Mouse (Mus musculus) hindbrain, embryonic 13.5 days (tissue): ENCODE data around the gene Cntfr. TPM values are rescaled to one million over a fixed set of nuclear protein-coding genes. Genes with fewer than 3 reads are reported as not detected.

Source experiments
- ATAC-seq: fragments of 200-750 bp; cut with Nextera tagmentation; 2 replicates; pipeline ENCODE4 v1.8.0; 2017; ENCODE audit warnings: moderate TSS enrichment; ENCODE audit not compliant: low FRiP score
- H3K27ac ChIP-seq: fragments of 300-500 bp; sonication (generic); 2 replicates; pipeline ENCODE4 v1.5.1; 2015; ENCODE audit warnings: inconsistent platforms, mild to moderate bottlenecking, moderate library complexity
- H3K27me3 ChIP-seq: fragments of 300-500 bp; sonication (generic); 2 replicates; pipeline ENCODE4 v1.6.1; 2015; ENCODE audit warnings: mild to moderate bottlenecking, inconsistent platforms
- H3K36me3 ChIP-seq: fragments of 300-500 bp; sonication (generic); 2 replicates; pipeline ENCODE4 v1.6.1; 2015; ENCODE audit warnings: mild to moderate bottlenecking, inconsistent platforms
- H3K4me1 ChIP-seq: fragments of 300-500 bp; sonication (generic); replicated peaks from 2 replicates; pipeline ENCODE4 v1.6.1; 2015; ENCODE audit warnings: inconsistent platforms
- H3K4me2 ChIP-seq: fragments of 300-500 bp; sonication (generic); 2 replicates; pipeline ENCODE4 v1.6.1; 2015; ENCODE audit warnings: inconsistent platforms, mild to moderate bottlenecking, moderate library complexity
- H3K4me3 ChIP-seq: fragments of 300-500 bp; sonication (generic); 2 replicates; pipeline ENCODE4 v1.5.1; 2015; ENCODE audit warnings: mild to moderate bottlenecking, inconsistent platforms
- H3K9ac ChIP-seq: fragments of 300-500 bp; sonication (generic); 2 replicates; pipeline ENCODE4 v1.6.1; 2015; ENCODE audit warnings: mild to moderate bottlenecking, inconsistent platforms
- H3K9me3 ChIP-seq: fragments of 300-500 bp; sonication (generic); 2 replicates; pipeline ENCODE4 v1.6.1; 2016; ENCODE audit warnings: inconsistent platforms
- WGBS: fragments of 180-500 bp; shearing (Covaris S2); methylation state at CpG from one replicate; pipeline ENCODE4 v1.1.7; 2015; 5-methylcytosine and 5-hydroxymethylcytosine counted together
- polyA plus RNA-seq: library from polyadenylated mRNA; unstranded; fragments of >200 nt; fragmentation: Nextera tagmentation; extraction: Ambion mirVana; gene quantifications from 2 replicates; pipeline ENCODE4 v1.2.1, GENCODE M21; 2015

Gene Cntfr
- polyA plus RNA-seq, 1 experiment from 2014 or later = 24.4 TPM

DNA sequence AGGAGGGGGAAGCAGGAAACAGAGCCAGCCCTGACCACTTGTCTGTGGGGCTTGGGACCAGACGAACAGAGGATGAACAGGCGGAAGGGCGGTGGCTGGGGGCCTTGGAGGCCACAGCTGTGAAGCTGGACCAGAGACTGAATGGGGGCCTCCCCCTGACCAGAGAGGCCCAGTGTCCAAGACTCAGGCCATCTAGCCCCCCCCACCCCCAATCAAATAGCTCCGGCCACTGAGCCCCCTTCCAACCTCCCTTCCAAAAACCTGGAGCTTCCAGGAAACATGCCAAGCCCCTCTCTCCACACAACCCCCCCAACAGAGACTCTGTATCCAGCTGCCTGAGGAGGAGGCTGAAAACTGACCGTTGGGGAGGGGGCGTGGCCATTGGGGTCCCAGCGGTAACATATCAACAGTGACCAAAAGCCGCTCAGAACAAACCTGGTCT, 24.3 kb downstream of the Cntfr start:
- H3K27ac ChIP-seq = peak overlapping the region; percentile 45
- no peak overlapping the region for H3K4me3 ChIP-seq
- peaks cover 15% of the 10 kb centered on the region for H3K36me3 ChIP-seq
- 0 out of 2 replicates have a peak overlapping the region, but pooled peaks have one; percentile 10 for H3K4me2 ChIP-seq
- peaks cover 70% of the 10 kb centered on the region for H3K4me1 ChIP-seq
- H3K9ac ChIP-seq = peak overlapping the region; percentile 56
- H3K27me3 ChIP-seq = no peaks in the 10 kb centered on the region
- WGBS = 35% methylated on average over 8 of the region's 8 CpGs
- peak; percentile 12; the same call in 1 of the 2 replicates for ATAC-seq
- H3K9me3 ChIP-seq = no peaks in the 10 kb centered on the region

DNA sequence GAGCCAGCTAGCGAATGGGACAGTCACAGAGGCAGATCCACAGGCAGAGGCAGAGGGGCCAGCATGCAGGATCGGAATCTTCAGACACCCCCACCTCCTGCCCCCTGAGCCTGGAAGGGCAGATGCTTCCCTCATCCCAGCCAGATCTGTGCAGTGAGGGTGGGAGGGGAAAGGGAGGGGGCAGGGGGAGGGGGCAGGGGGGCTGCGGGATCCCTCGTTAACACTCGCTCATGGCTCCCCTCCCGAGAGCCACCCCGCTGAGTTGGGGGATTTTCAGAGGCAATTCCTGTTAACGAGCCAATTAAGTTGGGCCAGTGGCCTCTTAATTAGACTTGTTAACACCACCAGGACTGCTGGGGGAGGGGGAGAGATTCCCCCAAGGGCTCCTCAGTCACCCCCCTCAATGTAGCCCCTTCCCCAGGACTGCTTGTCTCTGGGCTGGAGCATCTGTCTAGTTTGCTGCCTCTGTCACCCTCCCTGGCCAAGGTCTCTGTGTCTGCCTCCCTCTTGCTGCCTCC, 24.9 kb downstream of the Cntfr start:
- peaks cover 65% of the 10 kb centered on the region for H3K4me1 ChIP-seq
- H3K36me3 ChIP-seq = peaks cover 15% of the 10 kb centered on the region
- 0 out of 2 replicates have a peak overlapping the region, but pooled peaks have one; percentile 10 for H3K4me2 ChIP-seq
- no peaks in the 10 kb centered on the region for H3K27me3 ChIP-seq
- WGBS = 7% methylated on average over 7 of the region's 8 CpGs
- peak overlapping the region; percentile 56 for H3K9ac ChIP-seq
- peak; percentile 22; the same call in 1 of the 2 replicates for ATAC-seq
- H3K4me3 ChIP-seq = no peak overlapping the region
- peak overlapping the region; percentile 45 for H3K27ac ChIP-seq
- H3K9me3 ChIP-seq = no peaks in the 10 kb centered on the region

DNA sequence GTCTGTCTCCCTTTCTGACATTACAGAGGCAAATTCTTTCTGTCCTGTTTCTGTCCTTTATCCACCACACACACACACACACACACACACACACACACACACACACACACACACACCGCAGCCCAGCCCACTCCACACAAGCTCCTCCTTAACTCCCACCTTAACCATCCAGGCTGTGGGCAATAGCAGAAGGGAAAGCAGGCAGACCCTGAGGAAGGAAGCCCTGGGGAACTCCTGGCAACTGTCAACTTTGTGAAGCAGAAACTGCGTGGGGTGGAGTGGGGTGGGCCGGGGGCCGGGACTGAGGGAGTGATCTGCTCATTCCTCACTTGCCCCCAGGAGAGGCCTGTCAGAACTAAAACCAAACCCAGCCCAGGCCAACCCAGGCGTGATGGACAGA, 25.4 kb downstream of the Cntfr start:
- Histone ChIP-seq H3K27me3 (no peaks in the 10 kb centered on the region), H3K4me3 (no peak overlapping the region), H3K4me2 (no peak overlapping the region), H3K27ac (peak overlapping the region; percentile 45), H3K36me3 (peaks cover 15% of the 10 kb centered on the region), H3K9ac (peak overlapping the region; percentile 56), H3K9me3 (no peaks in the 10 kb centered on the region), H3K4me1 (peaks cover 62% of the 10 kb centered on the region)
- ATAC-seq = 0 out of 2 replicates have a peak, but pooled peaks have one; percentile 2
- WGBS = 44% methylated on average over 5 of the region's 5 CpGs

DNA sequence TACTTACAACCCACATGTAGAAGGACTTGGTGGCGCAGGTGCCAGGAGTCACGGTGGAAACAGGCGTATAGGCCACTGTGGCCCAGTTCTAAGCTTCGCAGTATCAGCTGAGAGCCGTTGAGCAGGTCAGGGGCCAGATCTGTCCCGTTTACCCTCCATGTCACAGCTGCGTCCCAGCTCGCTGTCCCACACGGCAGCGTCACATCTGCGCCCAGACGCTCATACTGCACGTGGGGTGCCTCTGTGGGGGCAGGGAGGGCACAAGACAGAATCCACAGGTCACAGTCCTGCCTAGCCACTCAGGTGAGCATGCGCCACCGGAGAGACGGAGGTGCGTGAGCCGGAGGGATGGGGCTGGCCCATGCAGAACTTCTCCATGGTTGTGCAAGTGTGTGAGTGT, 26.1 kb downstream of the Cntfr start:
- no peak overlapping the region for H3K4me2 ChIP-seq
- H3K4me1 ChIP-seq = peaks cover 55% of the 10 kb centered on the region
- 80% methylated on average over 18 of the region's 18 CpGs for WGBS
- H3K27me3 ChIP-seq = no peaks in the 10 kb centered on the region
- H3K9ac ChIP-seq = no peak overlapping the region
- ATAC-seq = no peak
- no peaks in the 10 kb centered on the region for H3K9me3 ChIP-seq
- H3K36me3 ChIP-seq = peaks cover 15% of the 10 kb centered on the region
- no peak overlapping the region for H3K4me3 ChIP-seq
- no peak overlapping the region for H3K27ac ChIP-seq

DNA sequence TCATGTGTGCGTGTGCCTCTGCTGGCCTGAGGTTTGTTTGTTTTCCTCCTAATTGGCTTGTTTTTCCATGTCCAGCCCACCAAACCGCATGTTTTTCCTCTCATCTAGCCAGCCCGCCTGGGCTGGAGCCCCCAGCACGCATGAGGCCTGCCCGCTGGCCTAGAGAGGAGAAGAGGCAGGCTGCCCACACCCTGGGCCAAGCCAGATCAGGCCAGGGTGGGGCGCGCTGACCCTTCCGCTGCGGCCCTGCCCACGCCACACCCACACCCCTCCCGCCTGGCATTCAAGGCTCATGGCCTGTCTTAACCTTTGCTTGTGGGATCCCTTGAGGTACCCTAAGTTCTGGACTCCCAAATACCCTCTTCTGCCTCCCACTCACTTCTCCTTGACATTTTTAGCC, 30.2 kb downstream of the Cntfr start:
- Histone ChIP-seq H3K4me3 (no peak overlapping the region), H3K9ac (peak overlapping the region; percentile 35; the same call in 1 of the 2 replicates), H3K4me2 (no peak overlapping the region), H3K36me3 (peaks cover 22% of the 10 kb centered on the region), H3K9me3 (no peaks in the 10 kb centered on the region), H3K4me1 (peaks cover 57% of the 10 kb centered on the region), H3K27me3 (no peaks in the 10 kb centered on the region), H3K27ac (no peak overlapping the region)
- WGBS = 78% methylated on average over 11 of the region's 11 CpGs
- ATAC-seq = no peak

DNA sequence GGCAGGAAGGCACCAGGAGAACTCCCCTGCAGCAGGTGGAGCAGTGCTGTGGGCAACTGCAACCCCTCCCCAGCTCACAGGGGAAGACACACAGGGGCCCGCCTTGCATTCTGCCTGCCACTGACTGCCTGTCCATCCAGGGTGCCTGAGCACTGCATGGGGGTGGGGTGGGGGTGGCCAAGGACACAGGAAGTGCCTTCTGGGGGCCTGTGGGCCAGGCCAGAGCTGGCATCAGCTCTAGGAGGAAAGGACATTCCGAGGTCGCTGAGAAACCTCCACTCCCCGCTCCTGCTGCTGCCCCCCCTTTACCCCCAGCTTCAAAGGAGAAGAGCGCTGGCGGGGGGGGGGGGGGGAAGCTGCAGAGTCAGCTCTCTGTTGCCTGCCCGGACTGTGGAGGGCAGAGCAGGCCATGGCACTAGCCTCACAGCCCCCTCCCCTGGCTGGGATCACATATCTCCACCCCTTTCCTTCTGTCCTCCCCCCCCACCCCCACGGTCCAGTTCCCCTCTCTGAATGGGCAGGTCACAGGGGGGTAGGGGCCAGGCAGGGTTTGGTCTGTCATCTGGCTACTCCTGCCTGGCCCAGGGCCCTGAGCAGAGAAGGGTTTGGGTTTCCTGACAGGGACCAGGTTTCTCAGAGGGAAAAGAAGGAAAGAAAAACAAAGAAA, 31.7 kb downstream of the Cntfr start:
- ATAC-seq = no peak
- H3K27ac ChIP-seq = peak overlapping the region; percentile 64; the same call in 1 of the 2 replicates

DNA sequence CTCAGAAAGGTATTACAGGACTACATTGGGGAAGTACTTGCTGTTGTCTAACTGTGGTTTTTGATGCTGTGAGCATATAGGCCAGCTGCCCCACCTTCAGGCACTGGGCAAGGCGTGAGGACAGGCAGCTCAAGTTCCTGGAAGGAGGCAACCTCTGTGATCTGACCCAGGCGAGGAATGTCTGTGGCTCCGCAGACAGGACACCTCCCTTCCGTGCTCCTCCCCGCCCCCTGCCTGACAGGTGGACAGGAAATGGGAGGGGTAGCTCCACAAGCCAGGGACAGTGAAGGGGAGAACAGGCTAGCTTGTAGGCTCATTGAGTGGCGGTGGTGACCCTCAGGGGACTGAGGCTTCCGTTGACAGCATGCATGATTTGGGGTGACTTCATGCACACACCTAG, 32.4 kb downstream of the Cntfr start:
- H3K4me1 ChIP-seq = peaks cover 65% of the 10 kb centered on the region
- H3K27me3 ChIP-seq = no peaks in the 10 kb centered on the region
- no peaks in the 10 kb centered on the region for H3K9me3 ChIP-seq
- ATAC-seq = no peak
- H3K4me2 ChIP-seq = no peak overlapping the region
- 0 out of 2 replicates have a peak overlapping the region, but pooled peaks have one; percentile 25 for H3K27ac ChIP-seq
- H3K36me3 ChIP-seq = peaks cover 8% of the 10 kb centered on the region; the same call in 1 of the 2 replicates
- 53% methylated on average over 7 of the region's 7 CpGs for WGBS
- H3K9ac ChIP-seq = peak overlapping the region; percentile 58
- H3K4me3 ChIP-seq = no peak overlapping the region

More for the DNA sequence above, 31.7 kb downstream of the Cntfr start:
- Histone ChIP-seq H3K9ac (peak overlapping the region; percentile 58), H3K4me3 (no peak overlapping the region), H3K9me3 (no peaks in the 10 kb centered on the region), H3K27me3 (no peaks in the 10 kb centered on the region), H3K4me1 (peaks cover 59% of the 10 kb centered on the region), H3K4me2 (no peak overlapping the region), H3K36me3 (peaks cover 14% of the 10 kb centered on the region)
- WGBS = 21% methylated on average over 3 of the region's 8 CpGs

DNA sequence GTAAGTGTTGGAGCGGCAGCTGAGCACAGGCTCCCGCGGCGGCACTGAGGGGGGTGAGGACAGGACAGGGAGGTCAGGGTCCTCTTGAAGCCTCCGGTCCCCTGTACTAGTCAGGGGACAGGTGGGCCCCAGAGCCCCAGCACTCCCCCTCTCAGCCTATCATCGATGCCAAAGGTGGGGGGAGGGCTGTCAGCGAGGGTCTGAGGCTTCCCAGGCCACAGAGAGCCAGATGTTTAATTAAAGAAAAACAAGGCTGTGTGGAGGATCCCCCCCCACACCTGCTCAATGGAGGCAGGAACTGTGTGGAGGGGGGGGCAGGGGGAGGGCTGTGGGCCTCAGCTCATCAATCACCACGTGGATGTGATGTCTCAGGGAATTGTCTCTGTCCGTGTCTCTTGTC, 33.3 kb downstream of the Cntfr start:
- H3K4me3 ChIP-seq = no peak overlapping the region
- H3K27ac ChIP-seq = peak overlapping the region; percentile 41
- peaks cover 74% of the 10 kb centered on the region for H3K4me1 ChIP-seq
- no peak overlapping the region for H3K4me2 ChIP-seq
- WGBS = 37% methylated on average over 9 of the region's 9 CpGs
- peak overlapping the region; percentile 49; the same call in 1 of the 2 replicates for H3K9ac ChIP-seq
- H3K27me3 ChIP-seq = no peaks in the 10 kb centered on the region
- H3K9me3 ChIP-seq = no peaks in the 10 kb centered on the region
- ATAC-seq = peak; percentile 18; the same call in 1 of the 2 replicates
- 0 out of 2 replicates have a peak, but pooled peaks cover 11% of the 10 kb centered on the region for H3K36me3 ChIP-seq

DNA sequence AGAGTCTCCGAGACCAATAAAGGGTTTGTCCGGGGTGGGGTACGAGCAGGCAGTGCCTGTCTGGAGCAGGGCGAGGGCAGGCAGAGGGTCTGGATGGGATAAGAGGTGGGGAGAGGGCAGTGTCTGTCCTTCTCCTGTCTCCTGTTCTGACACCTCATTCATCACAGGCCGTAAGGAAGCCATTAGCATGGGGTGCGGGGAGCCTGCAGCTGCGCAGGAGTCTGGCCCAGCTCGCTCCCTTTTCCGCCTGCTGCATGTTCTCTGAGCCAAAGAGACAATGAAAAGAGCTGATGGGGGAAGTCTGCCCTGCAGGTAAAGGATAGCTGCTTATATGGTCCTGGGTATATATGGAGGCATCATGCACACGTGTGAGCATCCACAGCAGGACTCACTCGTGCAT, 34.2 kb downstream of the Cntfr start:
- peaks cover 83% of the 10 kb centered on the region for H3K4me1 ChIP-seq
- no peaks in the 10 kb centered on the region for H3K27me3 ChIP-seq
- no peak overlapping the region for H3K4me2 ChIP-seq
- peaks cover 16% of the 10 kb centered on the region for H3K36me3 ChIP-seq
- peak overlapping the region; percentile 41 for H3K27ac ChIP-seq
- H3K4me3 ChIP-seq = no peak overlapping the region
- no peak for ATAC-seq
- H3K9me3 ChIP-seq = no peaks in the 10 kb centered on the region
- WGBS = 55% methylated on average over 11 of the region's 11 CpGs
- peak overlapping the region; percentile 49 for H3K9ac ChIP-seq

DNA sequence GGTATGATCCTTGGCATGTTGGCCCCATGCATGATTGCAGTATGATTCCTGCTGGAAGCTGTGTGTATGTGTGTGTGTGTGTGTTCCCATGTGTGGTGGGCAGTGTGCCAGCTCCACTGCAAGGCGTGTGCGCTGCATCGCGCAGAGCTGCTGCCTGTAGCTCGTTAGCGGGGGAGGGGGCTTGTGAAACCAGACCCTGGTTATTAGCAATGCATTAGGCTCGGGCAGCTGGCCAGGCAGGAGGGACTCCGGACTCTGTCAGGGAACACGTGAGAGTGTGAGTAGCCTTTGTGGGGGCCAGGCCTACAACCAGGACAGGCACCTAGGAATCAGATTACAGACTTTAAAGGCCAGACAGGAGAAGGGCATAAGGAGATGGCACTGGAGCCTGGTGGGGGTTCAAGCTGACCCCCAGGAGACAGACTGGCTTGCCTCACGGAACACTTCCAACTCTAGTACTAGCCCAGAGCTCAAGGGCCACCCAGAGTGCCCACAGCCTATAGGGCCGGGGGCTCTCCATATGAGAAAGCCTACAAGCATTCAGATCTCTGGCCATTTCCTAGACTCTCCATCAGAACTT, 35.9 kb downstream of the Cntfr start:
- Histone ChIP-seq H3K27ac (peak overlapping the region; percentile 15; the same call in 1 of the 2 replicates), H3K4me3 (no peak overlapping the region), H3K4me1 (peaks cover 81% of the 10 kb centered on the region), H3K9ac (0 out of 2 replicates have a peak overlapping the region, but pooled peaks have one; percentile 8), H3K36me3 (peaks cover 25% of the 10 kb centered on the region), H3K9me3 (no peaks in the 10 kb centered on the region), H3K4me2 (no peak overlapping the region), H3K27me3 (no peaks in the 10 kb centered on the region)
- ATAC-seq = 0 out of 2 replicates have a peak, but pooled peaks have one; percentile 6
- 22% methylated on average over 11 of the region's 11 CpGs for WGBS

DNA sequence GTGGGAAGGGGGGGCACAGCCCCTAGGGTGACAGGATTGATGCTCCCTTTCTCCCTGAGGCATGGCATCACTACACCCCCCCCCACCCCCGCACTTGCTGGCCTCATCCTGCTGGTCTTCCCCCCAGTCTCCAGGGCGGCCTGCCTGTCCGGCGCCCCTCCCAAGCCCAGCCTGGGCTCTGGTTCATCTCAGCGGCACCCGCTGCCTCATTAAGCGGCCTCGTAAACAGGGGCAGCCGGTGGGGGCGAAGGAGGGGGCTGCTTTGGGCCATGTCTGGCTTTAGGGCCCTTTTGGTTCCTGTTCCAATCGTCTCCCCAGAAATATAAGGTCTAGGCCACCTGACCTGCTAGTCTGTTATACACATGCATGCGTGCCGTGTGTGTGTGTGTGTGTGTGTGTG, 37.3 kb downstream of the Cntfr start:
- Histone ChIP-seq H3K9me3 (no peaks in the 10 kb centered on the region), H3K4me2 (no peak overlapping the region), H3K36me3 (peaks cover 23% of the 10 kb centered on the region), H3K4me3 (no peak overlapping the region), H3K9ac (peak overlapping the region; percentile 56; the same call in 1 of the 2 replicates), H3K27ac (no peak overlapping the region), H3K27me3 (no peaks in the 10 kb centered on the region), H3K4me1 (peaks cover 68% of the 10 kb centered on the region)
- no peak for ATAC-seq
- 48% methylated on average over 13 of the region's 13 CpGs for WGBS
